Mouse (Mus musculus) adrenal gland, adult (tissue): ENCODE measurements around the gene Gm26657.

ENCODE experiments used
- DNase-seq, 2 experiments: peaks; one replicate each; pipeline ENCODE4 v3.0.0; 2022 to 2023; ENCODE audit warnings: low spot score in 1 of 2; ENCODE audit not compliant: inconsistent age in 2 of 2

The Gm26657 gene

DNA sequence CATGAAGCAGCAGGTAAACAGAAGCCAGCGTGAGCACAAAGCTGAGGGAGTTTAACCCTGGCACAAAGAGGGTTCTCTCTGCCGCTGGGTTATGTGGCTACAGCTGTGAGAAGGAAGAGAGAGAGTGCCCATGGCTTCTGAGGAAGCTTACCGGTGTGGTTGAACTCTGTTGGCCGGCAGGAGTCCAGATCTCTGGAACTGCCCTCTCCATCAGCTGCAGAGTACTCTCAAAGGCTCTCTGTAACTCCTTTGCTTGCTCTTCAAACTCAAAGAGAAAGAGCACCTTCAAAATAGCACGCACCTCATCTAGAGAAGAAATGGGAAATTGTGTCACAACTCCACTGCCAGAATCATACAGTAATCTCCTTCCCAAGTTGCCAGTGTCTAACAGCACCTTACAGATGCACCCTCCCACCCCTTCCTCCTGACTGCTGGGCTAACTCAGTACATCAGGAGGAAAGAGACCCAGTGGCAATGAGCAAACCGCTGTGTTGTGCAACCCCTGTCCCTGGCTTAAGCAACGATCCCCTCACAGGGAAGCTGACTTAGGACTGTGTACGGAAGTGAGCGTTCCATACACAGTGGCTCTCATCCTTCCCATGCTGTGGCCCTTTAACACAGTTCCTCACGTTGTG, 17.2 kb downstream of the Gm26657 start:
- DNase-seq: no peak

DNA sequence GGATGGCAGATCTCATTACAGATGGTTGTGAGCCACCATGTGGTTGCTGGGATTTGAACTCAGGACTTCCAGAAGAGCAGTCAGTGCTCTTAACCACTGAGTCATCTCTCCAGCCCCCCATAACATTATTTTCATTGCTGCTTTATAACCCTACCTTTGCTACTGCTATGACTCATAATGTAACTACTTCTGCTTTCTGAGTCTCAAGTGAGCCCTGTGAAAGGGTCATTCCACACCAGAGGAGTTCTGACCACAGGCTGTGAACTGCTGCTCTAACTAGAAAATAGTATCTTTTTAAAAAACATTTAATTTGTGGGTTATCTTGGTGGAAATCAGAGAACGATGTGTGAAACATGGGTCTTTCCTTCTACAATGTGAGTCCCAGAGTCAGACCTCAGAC, 17.8 kb downstream of the Gm26657 start:
- DNase-seq: no peak

DNA sequence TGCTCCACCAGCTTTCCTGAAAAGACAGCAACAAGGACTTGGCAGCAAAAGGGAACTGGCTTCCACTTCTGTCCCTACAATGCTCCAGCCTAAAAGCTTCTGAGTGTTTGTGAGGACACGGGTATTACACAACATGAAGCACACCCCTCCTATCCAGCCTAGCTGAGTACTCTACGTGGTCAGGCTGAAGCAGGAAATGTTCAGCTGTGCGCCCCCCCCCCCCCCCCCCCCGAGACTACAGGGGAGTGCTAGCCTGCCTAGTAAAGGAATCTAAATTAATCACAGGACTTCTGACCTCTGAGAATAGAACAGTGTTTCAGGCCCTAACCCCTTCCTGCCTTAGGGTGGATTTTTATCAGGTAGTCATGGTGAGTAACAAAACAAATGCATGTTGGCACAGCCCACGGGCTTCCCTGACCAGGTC, 28.0 kb downstream of the Gm26657 start:
- no peak for DNase-seq

DNA sequence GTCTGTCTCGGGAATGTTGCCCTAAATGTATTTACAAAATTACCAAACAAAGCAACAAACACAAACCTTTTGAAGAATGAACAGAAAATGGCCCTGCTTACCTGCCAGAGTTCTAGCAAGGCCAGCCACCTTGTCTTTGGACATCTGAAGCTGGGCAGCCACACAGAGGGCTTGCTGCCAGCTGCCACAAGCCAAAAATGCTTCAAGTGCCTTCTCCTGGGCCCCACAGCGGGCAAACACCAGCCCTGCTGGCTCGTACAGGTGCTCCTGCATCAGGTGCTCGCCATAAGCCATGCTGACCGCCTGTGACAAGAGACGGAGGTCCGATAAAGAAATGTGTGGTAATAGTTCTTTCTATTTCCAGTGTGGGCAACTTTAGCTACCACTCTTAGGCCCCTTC, 29.0 kb downstream of the Gm26657 start:
- DNase-seq: no peak

DNA sequence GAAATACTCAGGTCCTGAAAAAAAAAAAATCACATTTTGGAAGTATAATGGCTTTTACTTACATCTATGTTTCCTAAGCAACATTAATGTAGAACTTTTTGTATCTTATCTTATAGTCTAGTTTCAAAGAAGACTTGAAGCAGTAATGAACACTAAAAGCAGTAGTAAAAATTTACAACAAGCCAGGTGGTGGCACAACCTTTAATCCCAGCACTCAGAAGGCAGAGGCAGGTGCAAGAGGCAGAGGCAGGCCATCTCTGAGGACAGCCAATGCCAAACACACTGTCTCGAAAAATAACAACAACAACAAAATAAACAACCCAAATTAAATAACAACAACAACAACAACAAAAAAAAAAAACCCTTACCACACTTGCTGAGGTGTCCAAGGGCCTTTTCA, 31.2 kb downstream of the Gm26657 start:
- no peak for DNase-seq
